Mouse (Mus musculus) erythroblast, adult 5-6 weeks (primary cell): ENCODE results near the gene Tex28. TPM values are rescaled to one million over a fixed set of nuclear protein-coding genes. Genes with fewer than 3 reads are reported as not detected.
A peak's percentile ranks its signal among the peaks of the same experiment; 100 is the strongest.
"Not testable (repeated sequence)": the region's sequence is repeated elsewhere in the genome, so short reads cannot be mapped to it uniquely, and the experiment has no call there.

ENCODE experiments used
- ATAC-seq: replicated peaks from 2 replicates; pipeline ENCODE4 v1.8.0; 2016; ENCODE audit warnings: moderate number of reproducible peaks, mild to moderate bottlenecking, moderate TSS enrichment, inconsistent platforms; ENCODE audit not compliant: poor library complexity, low FRiP score, severe bottlenecking
- total RNA-seq, 2 experiments: library from RNA; stranded (forward) in 1 of 2; stranded (reverse) in 1 of 2; fragments of 150-400 nt in 1 of 2; fragments of 200-764, 138-1000 nt in 1 of 2; gene quantifications; 2 replicates each; pipeline versions ENCODE4 v1.2.3 to v1.2.4; 2015 to 2017; ENCODE audit warnings: low replicate concordance in 2 of 2

Gene Tex28
- total RNA-seq (2015; ENCODE audit: low replicate concordance) (not detected in 2 replicates), total RNA-seq (2017; ENCODE audit: low replicate concordance) (not detected in 2 replicates)

- no peak for ATAC-seq
Observed at GRCm38 (mm10) chrX:74167738-74168137, at the start of gene Tex28. Tex28 (minus strand) TSS chrX:74167838.

GRCm38 (mm10) chrX:74203556-74203955 is 35.9 kb upstream of the Tex28 start:
- no peak for ATAC-seq

GRCm38 (mm10) chrX:74176959-74177358 is 9.3 kb upstream of the Tex28 start, which contains the start of gene Tktl1:
Tktl1 (plus strand) TSS chrX:74177259.
- ATAC-seq: no peak

GRCm38 (mm10) chrX:74135263-74135662 is 32.4 kb downstream of the Tex28 start, which contains the start of gene Mecp2:
Mecp2 (minus strand) TSS chrX:74135363.
- ATAC-seq: not testable (repeated sequence)

- no peak for ATAC-seq
Observed at GRCm38 (mm10) chrX:74127164-74127563, 40.5 kb downstream of the Tex28 start, which contains the start of gene Opn1mw. Opn1mw (plus strand) TSS chrX:74127464.

GRCm38 (mm10) chrX:74124975-74125374 is 42.7 kb downstream of the Tex28 start:
- ATAC-seq: 0 out of 2 replicates have a peak, but pooled peaks have one; percentile 57

GRCm38 (mm10) chrX:74115511-74115910 is 52.1 kb downstream of the Tex28 start:
- ATAC-seq: peak; percentile 91

GRCm38 (mm10) chrX:74114036-74114435 is 53.6 kb downstream of the Tex28 start:
- ATAC-seq: no peak

GRCm38 (mm10) chrX:74108747-74109146 is 58.9 kb downstream of the Tex28 start:
- ATAC-seq: no peak

- ATAC-seq: no peak
Observed at GRCm38 (mm10) chrX:74105916-74106315, 61.7 kb downstream of the Tex28 start.

- ATAC-seq: no peak
Observed at GRCm38 (mm10) chrX:74103457-74104188, 64.0 kb downstream of the Tex28 start.

Other genes starting within 250 kb of the Tex28 start
- 15.5 and 16.3 TPM in 2 replicates for gene Arhgap4, start 246.0 kb downstream of the Tex28 start, total RNA-seq (2015; ENCODE audit: low replicate concordance)
- 18.4 and 23.4 TPM in 2 replicates for gene Arhgap4, start 246.0 kb downstream of the Tex28 start, total RNA-seq (2017; ENCODE audit: low replicate concordance)
- gene Naa10, start 245.9 kb downstream of the Tex28 start, total RNA-seq (2015; ENCODE audit: low replicate concordance): 10.6 and 26.8 TPM in 2 replicates
- 18.1 TPM in 2 replicates for gene Naa10, start 245.9 kb downstream of the Tex28 start, total RNA-seq (2017; ENCODE audit: low replicate concordance)
- gene Renbp, start 237.0 kb downstream of the Tex28 start, total RNA-seq (2015; ENCODE audit: low replicate concordance): 7.7 TPM in 1 of 2 replicates, not detected in the other
- gene Renbp, start 237.0 kb downstream of the Tex28 start, total RNA-seq (2017; ENCODE audit: low replicate concordance): 5.4 and 12.4 TPM in 2 replicates
- gene Hcfc1, start 201.5 kb downstream of the Tex28 start, total RNA-seq (2015; ENCODE audit: low replicate concordance): 67.9 and 78.2 TPM in 2 replicates
- gene Hcfc1, start 201.5 kb downstream of the Tex28 start, total RNA-seq (2017; ENCODE audit: low replicate concordance): 45.2 and 47.4 TPM in 2 replicates
- gene Irak1, start 143.9 kb downstream of the Tex28 start, total RNA-seq (2015; ENCODE audit: low replicate concordance): 20.4 and 23.2 TPM in 2 replicates
- gene Irak1, start 143.9 kb downstream of the Tex28 start, total RNA-seq (2017; ENCODE audit: low replicate concordance): 21.8 and 49.6 TPM in 2 replicates
- gene Opn1mw, start 40.4 kb downstream of the Tex28 start, total RNA-seq (2015; ENCODE audit: low replicate concordance): not detected in 2 replicates
- not detected in 2 replicates for gene Opn1mw, start 40.4 kb downstream of the Tex28 start, total RNA-seq (2017; ENCODE audit: low replicate concordance)
- 8.5 and 9.4 TPM in 2 replicates for gene Mecp2, start 32.5 kb downstream of the Tex28 start, total RNA-seq (2015; ENCODE audit: low replicate concordance)
- gene Mecp2, start 32.5 kb downstream of the Tex28 start, total RNA-seq (2017; ENCODE audit: low replicate concordance): 7.2 and 11.4 TPM in 2 replicates
- gene Tktl1, start 9.4 kb upstream of the Tex28 start, total RNA-seq (2015; ENCODE audit: low replicate concordance): not detected in 2 replicates
- gene Tktl1, start 9.4 kb upstream of the Tex28 start, total RNA-seq (2017; ENCODE audit: low replicate concordance): not detected in 2 replicates
- 103 and 133 TPM in 2 replicates for gene Flna, start 82.0 kb upstream of the Tex28 start, total RNA-seq (2015; ENCODE audit: low replicate concordance)
- 189 and 215 TPM in 2 replicates for gene Flna, start 82.0 kb upstream of the Tex28 start, total RNA-seq (2017; ENCODE audit: low replicate concordance)
- gene Emd, start 86.8 kb upstream of the Tex28 start, total RNA-seq (2015; ENCODE audit: low replicate concordance): 26.3 and 29.0 TPM in 2 replicates
- 5.7 and 25.5 TPM in 2 replicates for gene Emd, start 86.8 kb upstream of the Tex28 start, total RNA-seq (2017; ENCODE audit: low replicate concordance)
- 743 and 770 TPM in 2 replicates for gene Rpl10, start 103.0 kb upstream of the Tex28 start, total RNA-seq (2015; ENCODE audit: low replicate concordance)
- gene Rpl10, start 103.0 kb upstream of the Tex28 start, total RNA-seq (2017; ENCODE audit: low replicate concordance): 310 and 397 TPM in 2 replicates
- gene Taz, start 114.1 kb upstream of the Tex28 start, total RNA-seq (2015; ENCODE audit: low replicate concordance): 11.5 and 29.0 TPM in 2 replicates
- 7.2 and 24.5 TPM in 2 replicates for gene Taz, start 114.1 kb upstream of the Tex28 start, total RNA-seq (2017; ENCODE audit: low replicate concordance)
- 27.9 and 29.0 TPM in 2 replicates for gene Dnase1l1, start 114.5 kb upstream of the Tex28 start, total RNA-seq (2015; ENCODE audit: low replicate concordance)
- gene Dnase1l1, start 114.5 kb upstream of the Tex28 start, total RNA-seq (2017; ENCODE audit: low replicate concordance): 17.3 and 29.3 TPM in 2 replicates
- 144 and 155 TPM in 2 replicates for gene Atp6ap1, start 129.3 kb upstream of the Tex28 start, total RNA-seq (2015; ENCODE audit: low replicate concordance)
- 143 and 265 TPM in 2 replicates for gene Atp6ap1, start 129.3 kb upstream of the Tex28 start, total RNA-seq (2017; ENCODE audit: low replicate concordance)
- 139 and 145 TPM in 2 replicates for gene Gdi1, start 137.2 kb upstream of the Tex28 start, total RNA-seq (2015; ENCODE audit: low replicate concordance)
- 60.1 and 128 TPM in 2 replicates for gene Gdi1, start 137.2 kb upstream of the Tex28 start, total RNA-seq (2017; ENCODE audit: low replicate concordance)
- gene Fam50a, start 145.2 kb upstream of the Tex28 start, total RNA-seq (2015; ENCODE audit: low replicate concordance): 16.9 and 18.8 TPM in 2 replicates
- 6.1 and 36.1 TPM in 2 replicates for gene Fam50a, start 145.2 kb upstream of the Tex28 start, total RNA-seq (2017; ENCODE audit: low replicate concordance)
- 0.42 TPM in 1 of 2 replicates, not detected in the other for gene Plxna3, start 161.2 kb upstream of the Tex28 start, total RNA-seq (2015; ENCODE audit: low replicate concordance)
- gene Plxna3, start 161.2 kb upstream of the Tex28 start, total RNA-seq (2017; ENCODE audit: low replicate concordance): 0.34 and 2.6 TPM in 2 replicates
- 4.2 and 10.9 TPM in 2 replicates for gene Lage3, start 185.8 kb upstream of the Tex28 start, total RNA-seq (2015; ENCODE audit: low replicate concordance)
- gene Lage3, start 185.8 kb upstream of the Tex28 start, total RNA-seq (2017; ENCODE audit: low replicate concordance): 2.4 and 10.9 TPM in 2 replicates
- gene Ubl4a, start 205.4 kb upstream of the Tex28 start, total RNA-seq (2015; ENCODE audit: low replicate concordance): 4.0 and 15.0 TPM in 2 replicates
- 3.4 and 6.7 TPM in 2 replicates for gene Ubl4a, start 205.4 kb upstream of the Tex28 start, total RNA-seq (2017; ENCODE audit: low replicate concordance)
- 1.9 and 2.1 TPM in 2 replicates for gene Slc10a3, start 205.5 kb upstream of the Tex28 start, total RNA-seq (2015; ENCODE audit: low replicate concordance)
- 1.8 and 3.0 TPM in 2 replicates for gene Slc10a3, start 205.5 kb upstream of the Tex28 start, total RNA-seq (2017; ENCODE audit: low replicate concordance)
- gene Fam3a, start 225.4 kb upstream of the Tex28 start, total RNA-seq (2015; ENCODE audit: low replicate concordance): 3.7 and 9.4 TPM in 2 replicates
- 4.0 and 8.8 TPM in 2 replicates for gene Fam3a, start 225.4 kb upstream of the Tex28 start, total RNA-seq (2017; ENCODE audit: low replicate concordance)
- gene Ikbkg, start 225.5 kb upstream of the Tex28 start, total RNA-seq (2015; ENCODE audit: low replicate concordance): 5.2 and 14.0 TPM in 2 replicates
- gene Ikbkg, start 225.5 kb upstream of the Tex28 start, total RNA-seq (2017; ENCODE audit: low replicate concordance): 19.8 and 36.4 TPM in 2 replicates